Comparison of ENCODE assay signal across 8 mouse cellular contexts in the genomic region with DNA sequence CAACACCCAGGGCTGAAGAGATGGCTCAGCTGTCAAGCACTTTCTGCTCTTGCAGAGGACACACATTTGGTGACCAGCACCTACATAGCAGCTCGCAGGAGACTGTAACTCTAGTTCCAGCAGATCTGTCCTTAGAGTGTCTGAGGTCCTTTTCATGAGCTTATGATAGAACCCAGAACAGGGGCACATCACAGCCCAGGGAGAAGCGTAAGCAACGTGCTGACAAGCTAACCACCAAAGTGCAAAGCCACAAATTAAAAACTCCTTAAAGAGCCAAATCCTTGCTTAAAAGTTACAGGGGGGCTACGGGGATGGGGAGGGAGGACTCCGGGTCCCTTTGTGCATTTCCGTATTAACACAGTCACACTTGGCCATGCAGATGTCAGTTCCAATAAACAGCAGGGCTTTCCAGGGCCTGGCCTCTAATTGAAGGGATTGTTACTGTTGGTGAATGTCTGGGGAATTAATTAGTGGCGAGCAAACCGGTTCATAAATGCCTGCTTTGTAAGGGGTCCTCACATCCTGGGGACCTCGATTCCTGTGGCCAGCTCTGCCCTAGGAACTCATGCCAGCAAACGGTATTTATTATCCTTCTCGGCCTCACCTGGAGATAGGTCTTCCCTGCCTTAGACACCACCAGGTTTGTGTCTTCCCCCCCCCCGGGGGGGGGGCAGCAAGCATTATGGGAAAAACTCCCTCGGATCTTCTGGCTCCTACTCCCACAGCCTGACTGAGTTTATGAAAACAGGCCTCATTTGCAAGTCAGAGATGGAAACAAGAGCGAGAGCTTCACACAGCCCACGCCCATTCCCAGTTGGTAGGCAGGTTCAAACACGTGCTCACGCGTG.
A peak's percentile ranks its signal among the peaks of the same experiment; 100 is the strongest.
DNase-seq lines count a peak whose midpoint lies in the region; ATAC-seq and TF ChIP-seq lines count a peak whose summit lies in the region.

No protein-coding gene starts in this region.

- peak; percentile 41 for DNase-seq in heart, adult 8-10 months (ENCODE audit: low spot score)
- DNase-seq in frontal cortex, adult 2 months (ENCODE audit: extremely low spot score in 1 of 2, low spot score in 1 of 2): peak; percentile 87 to 90
- DNase-seq in left cerebral cortex, adult 18-20 months (ENCODE audit: low spot score in 2 of 2): peak; percentile 76 to 88
- peak; percentile 87 to 90 for DNase-seq in right cerebral cortex, adult 2 months (ENCODE audit: low spot score in 2 of 2)
- no peak for DNase-seq in kidney, adult 2 months

- no peaks in the 10 kb centered on the region for H3K9me3 ChIP-seq in heart, embryonic 11.5 days (replicated peaks; ENCODE audit: control insufficient read depth, low read length)
- no peaks in the 10 kb centered on the region for H3K9me3 ChIP-seq in intestine, embryonic 15.5 days
- no peaks in the 10 kb centered on the region for H3K9me3 ChIP-seq in kidney, embryonic 14.5 days (ENCODE audit: control insufficient read depth, low read length)

- WGBS in heart, embryonic 11.5 days (ENCODE audit: insufficient replicate concordance): 49% methylated on average over 18 of the region's 18 CpGs
- 55% methylated on average over 18 of the region's 18 CpGs for WGBS in intestine, embryonic 15.5 days
- 39% methylated on average over 18 of the region's 18 CpGs for WGBS in kidney, embryonic 14.5 days
- WGBS in kidney, adult 2 months: 72% methylated on average over 18 of the region's 18 CpGs

- H3K36me3 ChIP-seq in heart, embryonic 11.5 days (ENCODE audit: control insufficient read depth, insufficient read depth, low read length): no peaks in the 10 kb centered on the region
- H3K36me3 ChIP-seq in intestine, embryonic 15.5 days: no peaks in the 10 kb centered on the region
- H3K36me3 ChIP-seq in kidney, embryonic 14.5 days (ENCODE audit: control insufficient read depth, insufficient read depth, low read length): no peaks in the 10 kb centered on the region
- no peaks in the 10 kb centered on the region for H3K36me3 ChIP-seq in kidney, adult 2 months (ENCODE audit: control insufficient read depth, insufficient read depth, low read length)

- peaks cover 29% of the 10 kb centered on the region for H3K4me1 ChIP-seq in heart, embryonic 11.5 days (ENCODE audit: control insufficient read depth, insufficient read depth, low read length)
- peaks cover 13% of the 10 kb centered on the region; the same call in 1 of the 2 replicates for H3K4me1 ChIP-seq in intestine, embryonic 15.5 days (replicated peaks)
- peaks cover 28% of the 10 kb centered on the region for H3K4me1 ChIP-seq in kidney, embryonic 14.5 days (ENCODE audit: control insufficient read depth, insufficient read depth, low read length)
- 0 out of 2 replicates have a peak, but pooled peaks cover 5% of the 10 kb centered on the region for H3K4me1 ChIP-seq in kidney, adult 2 months (ENCODE audit: control insufficient read depth, insufficient read depth, low read length)

- no peak overlapping the region for H3K4me2 ChIP-seq in heart, embryonic 11.5 days
- no peak overlapping the region for H3K4me2 ChIP-seq in intestine, embryonic 15.5 days (replicated peaks)
- H3K4me2 ChIP-seq in kidney, embryonic 14.5 days (replicated peaks; ENCODE audit: low read depth, low read length): no peak overlapping the region

- TF ChIP-seq POLR2A in kidney, adult 2 months (IDR thresholded peaks at IDR 0.05; ENCODE audit: low read depth, low read length): no peak

- H3K4me3 ChIP-seq in heart, embryonic 11.5 days (ENCODE audit: low read depth, low read length): no peak overlapping the region
- H3K4me3 ChIP-seq in intestine, embryonic 15.5 days (replicated peaks): no peak overlapping the region
- no peak overlapping the region for H3K4me3 ChIP-seq in kidney, embryonic 14.5 days (ENCODE audit: low read length)
- H3K4me3 ChIP-seq in kidney, adult 2 months (ENCODE audit: insufficient read depth, low read depth, low read length): no peak overlapping the region

- H3K27me3 ChIP-seq in heart, embryonic 11.5 days (ENCODE audit: control insufficient read depth, insufficient read depth, low read length): no peaks in the 10 kb centered on the region
- H3K27me3 ChIP-seq in intestine, embryonic 15.5 days (replicated peaks): no peaks in the 10 kb centered on the region
- H3K27me3 ChIP-seq in kidney, embryonic 14.5 days (ENCODE audit: control insufficient read depth, insufficient read depth, low read length): no peaks in the 10 kb centered on the region
- no peaks in the 10 kb centered on the region for H3K27me3 ChIP-seq in kidney, adult 2 months (replicated peaks; ENCODE audit: control insufficient read depth, insufficient read depth, low read length)

- TF ChIP-seq CTCF in kidney, adult 2 months (conservative IDR thresholded peaks at IDR 0.05; ENCODE audit: insufficient read depth, insufficient read length, low read depth, low read length): no peak

- H3K9ac ChIP-seq in heart, embryonic 11.5 days (ENCODE audit: low read depth, low read length): no peak overlapping the region
- H3K9ac ChIP-seq in intestine, embryonic 15.5 days: no peak overlapping the region
- H3K9ac ChIP-seq in kidney, embryonic 14.5 days (ENCODE audit: low read depth, low read length): no peak overlapping the region

- no peak overlapping the region for H3K27ac ChIP-seq in heart, embryonic 11.5 days (ENCODE audit: low read depth, low read length)
- no peak overlapping the region for H3K27ac ChIP-seq in intestine, embryonic 15.5 days
- H3K27ac ChIP-seq in kidney, embryonic 14.5 days (ENCODE audit: low read depth, low read length): no peak overlapping the region
- no peak overlapping the region for H3K27ac ChIP-seq in kidney, adult 2 months (ENCODE audit: insufficient read depth, low read depth, low read length)

- no peak for ATAC-seq in heart, embryonic 11.5 days (replicated peaks; ENCODE audit: insufficient number of reproducible peaks, low FRiP score, low TSS enrichment)
- ATAC-seq in intestine, embryonic 15.5 days: no peak
- no peak for ATAC-seq in kidney, embryonic 14.5 days (ENCODE audit: low FRiP score, low TSS enrichment)
